Mouse (Mus musculus): ENCODE measurements at regions not wholly inside any gene's neighbourhood (a gene's known extent, or its start where the extent isn't known, plus 50 kb on each side); places are given as distances from the start of the nearest gene placed in this dataset.
"Not testable (repeated sequence)": the region's sequence is repeated elsewhere in the genome, so short reads cannot be mapped to it uniquely, and the experiment has no call there.

DNA sequence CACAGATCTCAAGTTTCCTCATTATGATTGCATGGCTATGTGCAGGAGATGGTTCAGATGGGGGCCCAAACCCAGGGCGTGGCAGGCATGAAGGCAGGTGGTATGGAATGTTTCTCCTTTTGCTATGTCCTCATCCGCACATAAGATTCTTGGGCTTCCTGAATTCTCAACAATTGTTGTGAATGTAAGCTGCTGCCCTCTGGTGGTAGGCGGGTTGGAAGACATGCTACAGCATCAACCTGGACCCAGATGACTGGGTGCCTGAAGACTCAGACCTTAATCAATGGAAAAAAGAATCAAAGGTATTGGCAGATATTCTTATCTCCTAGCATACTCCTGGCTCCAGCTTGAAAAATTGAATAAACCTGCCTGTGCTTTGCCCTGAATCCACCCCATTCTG, 211.3 kb upstream of the Gm4985 start:
- DNase-seq (ENCODE audit: low read depth, low spot score) = not testable (repeated sequence)

DNA sequence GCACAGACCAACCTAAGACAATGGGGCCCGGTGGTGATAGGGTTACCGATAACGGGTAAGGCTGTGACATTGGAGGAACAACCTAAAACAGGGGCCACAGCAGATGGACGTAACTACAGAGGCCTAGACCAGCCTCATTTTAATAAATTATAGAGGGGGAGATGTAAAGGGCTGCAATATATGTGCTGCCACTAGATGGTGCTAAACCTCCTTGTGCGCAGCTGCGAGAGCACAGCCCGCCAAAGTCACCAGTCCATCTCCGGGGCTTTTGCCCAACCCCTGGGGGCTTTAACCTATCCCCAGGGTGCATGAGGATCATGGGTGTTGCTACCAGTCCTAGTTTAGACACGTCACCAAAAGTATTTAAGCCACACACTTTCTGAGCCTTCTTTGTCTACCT, 202.9 kb upstream of the Gm4985 start:
- peak; percentile 1 for DNase-seq (ENCODE audit: low read depth, low spot score)

DNA sequence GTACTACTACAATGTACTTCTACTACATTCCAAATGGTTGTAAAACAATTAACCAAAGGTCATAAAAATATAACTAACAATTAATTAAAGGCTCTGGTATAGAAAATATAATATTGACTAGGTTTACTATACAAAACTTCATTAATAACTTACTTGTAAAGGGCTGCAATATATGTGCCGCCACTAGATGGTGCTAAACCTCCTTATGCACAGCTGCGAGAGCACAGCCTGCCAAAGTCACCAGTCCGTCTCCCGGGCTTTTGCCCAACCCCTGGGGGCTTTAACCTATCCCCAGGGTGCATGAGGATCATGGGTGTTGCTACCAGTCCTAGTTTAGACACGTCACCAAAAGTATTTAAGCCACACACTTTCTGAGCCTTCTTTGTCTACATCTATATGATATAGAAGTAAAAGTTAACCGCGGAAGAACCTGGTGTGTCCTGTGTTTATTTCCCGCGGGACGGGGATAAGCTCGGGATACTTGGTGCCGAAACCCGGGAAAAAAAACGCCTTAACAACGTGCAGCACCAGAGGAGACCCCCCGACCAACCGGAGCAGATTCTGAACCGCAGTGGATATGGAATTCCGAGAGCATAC, 194.6 kb upstream of the Gm4985 start:
- peak; percentile 7 for DNase-seq (ENCODE audit: low read depth, low spot score)

Measured in A20 (cell line).